Mouse (Mus musculus) brain, embryonic 14.5 days (tissue): ENCODE data around the gene Etl4.

Experiments used
- CTCF ChIP-seq: fragments of 200-500 bp; IDR thresholded peaks from 2 replicates; pipeline ENCODE4 v1.5.1; 2012; ENCODE audit warnings: inconsistent platforms, mild to moderate bottlenecking, moderate library complexity, borderline replicate concordance; ENCODE audit not compliant: insufficient read depth, insufficient read length; ENCODE audit errors: extremely low read depth
- POLR2A ChIP-seq: fragments of 200-500 bp; IDR thresholded peaks from 2 replicates; pipeline ENCODE4 v1.6.1; 2012; ENCODE audit warnings: mild to moderate bottlenecking, inconsistent platforms, borderline replicate concordance; ENCODE audit not compliant: poor library complexity, insufficient read depth, insufficient read length, severe bottlenecking; ENCODE audit errors: extremely low read depth

DNA sequence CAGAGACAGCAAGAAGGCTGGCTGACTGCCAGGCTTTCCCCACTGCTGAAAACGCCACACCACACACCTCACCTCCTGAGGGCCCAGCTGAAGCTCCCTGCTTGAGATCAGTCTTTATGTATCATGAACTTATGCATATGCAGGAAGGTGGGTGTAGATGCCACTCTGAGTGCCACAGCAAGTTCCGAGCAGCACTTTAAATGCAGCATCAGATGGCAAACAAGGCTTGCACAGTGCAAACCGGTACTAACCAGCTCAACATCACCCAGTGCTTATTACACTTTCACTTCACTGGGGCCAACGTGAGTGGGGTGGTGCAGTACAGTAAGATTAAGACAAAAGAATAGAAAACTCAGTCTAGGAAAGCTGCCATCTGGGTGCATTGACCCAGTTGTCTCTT, 235.8 kb downstream of the Etl4 start:
- TF ChIP-seq CTCF, result no peak
- TF ChIP-seq POLR2A, result no peak
